Mouse (Mus musculus) heart, postnatal 0 days (tissue): ENCODE data around the gene Dync2li1.

Experiments used
- CTCF ChIP-seq: IDR thresholded peaks from 2 replicates; pipeline ENCODE4 v1.5.1; 2016; ENCODE audit warnings: antibody characterized with exemption, control low read depth, low read depth
- EP300 ChIP-seq: IDR thresholded peaks from 2 replicates; pipeline ENCODE4 v1.6.1; 2016; ENCODE audit warnings: antibody characterized with exemption, low read depth

- no peak for TF ChIP-seq EP300
- TF ChIP-seq CTCF: no peak
These were observed 38.8 kb downstream of the Dync2li1 start for GRCm38 (mm10) chr17:84665053-84665452.
